Mouse (Mus musculus): ENCODE data around the gene Ttc28. TPM values are rescaled to one million over a fixed set of nuclear protein-coding genes. Genes with fewer than 3 reads are reported as not detected.

Gene Ttc28
- polyA plus RNA-seq, 1 experiment, result 3.4 TPM

GRCm38 (mm10) chr5:111274948-111275347, 395.3 kb downstream of the Ttc28 start:
- Histone ChIP-seq H3K4me3 (ENCODE audit: insufficient read depth, poor library complexity, severe bottlenecking) (no peak overlapping the region), H3K27me3 (ENCODE audit: control insufficient read depth, insufficient read depth, insufficient read length) (no peaks in the 10 kb centered on the region), H3K36me3 (ENCODE audit: control insufficient read depth, insufficient read depth) (no peaks in the 10 kb centered on the region), H3K79me3 (ENCODE audit: low read depth) (no peaks in the 10 kb centered on the region), H3ac (ENCODE audit: control insufficient read depth, insufficient read length, low read depth) (no peak overlapping the region), H3K79me2 (ENCODE audit: control insufficient read depth, insufficient read depth) (no peaks in the 10 kb centered on the region)
- TF ChIP-seq CEBPB (IDR thresholded peaks at IDR 0.05; ENCODE audit: low read depth) (no peak), MYOD1 (IDR thresholded peaks at IDR 0.05; ENCODE audit: control insufficient read depth, insufficient read length, low read depth) (no peak), MYOG (IDR thresholded peaks at IDR 0.05; ENCODE audit: control insufficient read depth, extremely low read depth, insufficient read length) (no peak), MAX (IDR thresholded peaks at IDR 0.05) (no peak), CTCF (IDR thresholded peaks at IDR 0.05; ENCODE audit: control insufficient read depth, insufficient read depth, insufficient read length) (no peak), FOSL1 (IDR thresholded peaks at IDR 0.05; ENCODE audit: insufficient read depth, low read length, poor library complexity, severe bottlenecking) (no peak), USF1 (IDR thresholded peaks at IDR 0.05; ENCODE audit: low read depth) (no peak)

GRCm38 (mm10) chr5:111284420-111285175, 405.0 kb downstream of the Ttc28 start:
- no peaks in the 10 kb centered on the region for H3K36me3 ChIP-seq (ENCODE audit: control insufficient read depth, insufficient read depth)

GRCm38 (mm10) chr5:111287571-111287970, 408.0 kb downstream of the Ttc28 start:
- Histone ChIP-seq H3K79me2 (ENCODE audit: control insufficient read depth, insufficient read depth) (no peaks in the 10 kb centered on the region), H3K79me3 (ENCODE audit: low read depth) (no peaks in the 10 kb centered on the region), H3K27me3 (ENCODE audit: control insufficient read depth, insufficient read depth, insufficient read length) (peaks cover 7% of the 10 kb centered on the region), H3K36me3 (ENCODE audit: control insufficient read depth, insufficient read depth) (no peaks in the 10 kb centered on the region), H3K4me3 (ENCODE audit: insufficient read depth, poor library complexity, severe bottlenecking) (no peak overlapping the region), H3ac (ENCODE audit: control insufficient read depth, insufficient read length, low read depth) (no peak overlapping the region)
- TF ChIP-seq MAX (IDR thresholded peaks at IDR 0.05) (no peak), CEBPB (IDR thresholded peaks at IDR 0.05; ENCODE audit: low read depth) (no peak)

More at GRCm38 (mm10) chr5:111284420-111285175, 405.0 kb downstream of the Ttc28 start:
- no peaks in the 10 kb centered on the region for H3K27me3 ChIP-seq (ENCODE audit: control insufficient read depth, insufficient read depth, insufficient read length)
- no peaks in the 10 kb centered on the region for H3K79me3 ChIP-seq (ENCODE audit: low read depth)
- H3K4me3 ChIP-seq (ENCODE audit: insufficient read depth, poor library complexity, severe bottlenecking), result no peak overlapping the region
- no peak overlapping the region for H3ac ChIP-seq (ENCODE audit: control insufficient read depth, insufficient read length, low read depth)
- no peak for TF ChIP-seq CEBPB (IDR thresholded peaks at IDR 0.05; ENCODE audit: low read depth)
- no peak for TF ChIP-seq FOSL1 (IDR thresholded peaks at IDR 0.05; ENCODE audit: insufficient read depth, low read length, poor library complexity, severe bottlenecking)
- no peak for TF ChIP-seq CTCF (IDR thresholded peaks at IDR 0.05; ENCODE audit: control insufficient read depth, insufficient read depth, insufficient read length)
- H3K79me2 ChIP-seq (ENCODE audit: control insufficient read depth, insufficient read depth), result no peaks in the 10 kb centered on the region

- H3K79me2 ChIP-seq (ENCODE audit: control insufficient read depth, insufficient read depth), result no peaks in the 10 kb centered on the region
- peaks cover 11% of the 10 kb centered on the region for H3K27me3 ChIP-seq (ENCODE audit: control insufficient read depth, insufficient read depth, insufficient read length)
- H3K79me3 ChIP-seq (ENCODE audit: low read depth), result no peaks in the 10 kb centered on the region
- H3ac ChIP-seq (ENCODE audit: control insufficient read depth, insufficient read length, low read depth), result no peak overlapping the region
- no peak for TF ChIP-seq FOSL1 (IDR thresholded peaks at IDR 0.05; ENCODE audit: insufficient read depth, low read length, poor library complexity, severe bottlenecking)
- TF ChIP-seq CEBPB (IDR thresholded peaks at IDR 0.05; ENCODE audit: low read depth), result no peak
- TF ChIP-seq MYOD1 (IDR thresholded peaks at IDR 0.05; ENCODE audit: control insufficient read depth, insufficient read length, low read depth), result no peak
- no peak for TF ChIP-seq CTCF (IDR thresholded peaks at IDR 0.05; ENCODE audit: control insufficient read depth, insufficient read depth, insufficient read length)
- no peak for TF ChIP-seq MYOG (IDR thresholded peaks at IDR 0.05; ENCODE audit: control insufficient read depth, extremely low read depth, insufficient read length)
- TF ChIP-seq USF1 (IDR thresholded peaks at IDR 0.05; ENCODE audit: low read depth), result no peak
- TF ChIP-seq MAX (IDR thresholded peaks at IDR 0.05), result no peak
- H3K4me3 ChIP-seq (ENCODE audit: insufficient read depth, poor library complexity, severe bottlenecking), result no peak overlapping the region
- H3K36me3 ChIP-seq (ENCODE audit: control insufficient read depth, insufficient read depth), result no peaks in the 10 kb centered on the region
Measured at GRCm38 (mm10) chr5:111288486-111288885, 408.9 kb downstream of the Ttc28 start.

GRCm38 (mm10) chr5:111290071-111290470, 410.5 kb downstream of the Ttc28 start:
- no peak overlapping the region for H3ac ChIP-seq (ENCODE audit: control insufficient read depth, insufficient read length, low read depth)
- TF ChIP-seq FOSL1 (IDR thresholded peaks at IDR 0.05; ENCODE audit: insufficient read depth, low read length, poor library complexity, severe bottlenecking) (no peak), MYOG (IDR thresholded peaks at IDR 0.05; ENCODE audit: control insufficient read depth, extremely low read depth, insufficient read length) (no peak), MAX (IDR thresholded peaks at IDR 0.05) (no peak), CTCF (IDR thresholded peaks at IDR 0.05; ENCODE audit: control insufficient read depth, insufficient read depth, insufficient read length) (no peak), MYOD1 (IDR thresholded peaks at IDR 0.05; ENCODE audit: control insufficient read depth, insufficient read length, low read depth) (no peak), USF1 (IDR thresholded peaks at IDR 0.05; ENCODE audit: low read depth) (no peak), CEBPB (IDR thresholded peaks at IDR 0.05; ENCODE audit: low read depth) (no peak)
- H3K79me2 ChIP-seq (ENCODE audit: control insufficient read depth, insufficient read depth), result no peaks in the 10 kb centered on the region
- no peak overlapping the region for H3K4me3 ChIP-seq (ENCODE audit: insufficient read depth, poor library complexity, severe bottlenecking)
- peaks cover 14% of the 10 kb centered on the region for H3K27me3 ChIP-seq (ENCODE audit: control insufficient read depth, insufficient read depth, insufficient read length)
- no peaks in the 10 kb centered on the region for H3K79me3 ChIP-seq (ENCODE audit: low read depth)
- H3K36me3 ChIP-seq (ENCODE audit: control insufficient read depth, insufficient read depth), result no peaks in the 10 kb centered on the region

- H3ac ChIP-seq (ENCODE audit: control insufficient read depth, insufficient read length, low read depth), result no peak overlapping the region
- no peak overlapping the region for H3K4me3 ChIP-seq (ENCODE audit: insufficient read depth, poor library complexity, severe bottlenecking)
- no peaks in the 10 kb centered on the region for H3K79me2 ChIP-seq (ENCODE audit: control insufficient read depth, insufficient read depth)
- H3K36me3 ChIP-seq (ENCODE audit: control insufficient read depth, insufficient read depth), result no peaks in the 10 kb centered on the region
- H3K79me3 ChIP-seq (ENCODE audit: low read depth), result no peaks in the 10 kb centered on the region
- H3K27me3 ChIP-seq (ENCODE audit: control insufficient read depth, insufficient read depth, insufficient read length), result peaks cover 19% of the 10 kb centered on the region
- TF ChIP-seq CEBPB (IDR thresholded peaks at IDR 0.05; ENCODE audit: low read depth), result no peak
- no peak for TF ChIP-seq CTCF (IDR thresholded peaks at IDR 0.05; ENCODE audit: control insufficient read depth, insufficient read depth, insufficient read length)
- TF ChIP-seq USF1 (IDR thresholded peaks at IDR 0.05; ENCODE audit: low read depth), result no peak
- no peak for TF ChIP-seq MYOG (IDR thresholded peaks at IDR 0.05; ENCODE audit: control insufficient read depth, extremely low read depth, insufficient read length)
- TF ChIP-seq MAX (IDR thresholded peaks at IDR 0.05), result no peak
- TF ChIP-seq FOSL1 (IDR thresholded peaks at IDR 0.05; ENCODE audit: insufficient read depth, low read length, poor library complexity, severe bottlenecking), result no peak
- no peak for TF ChIP-seq MYOD1 (IDR thresholded peaks at IDR 0.05; ENCODE audit: control insufficient read depth, insufficient read length, low read depth)
Measured at GRCm38 (mm10) chr5:111291639-111292038, 412.0 kb downstream of the Ttc28 start.
